Mouse (Mus musculus): ENCODE measurements around the gene Parpbp. TPM values are rescaled to one million over a fixed set of nuclear protein-coding genes. Genes with fewer than 3 reads are reported as not detected.

Gene Parpbp
- total and polyA plus RNA-seq, 3 experiments = 16.9 to 35.0 (median 19.8) TPM

DNA sequence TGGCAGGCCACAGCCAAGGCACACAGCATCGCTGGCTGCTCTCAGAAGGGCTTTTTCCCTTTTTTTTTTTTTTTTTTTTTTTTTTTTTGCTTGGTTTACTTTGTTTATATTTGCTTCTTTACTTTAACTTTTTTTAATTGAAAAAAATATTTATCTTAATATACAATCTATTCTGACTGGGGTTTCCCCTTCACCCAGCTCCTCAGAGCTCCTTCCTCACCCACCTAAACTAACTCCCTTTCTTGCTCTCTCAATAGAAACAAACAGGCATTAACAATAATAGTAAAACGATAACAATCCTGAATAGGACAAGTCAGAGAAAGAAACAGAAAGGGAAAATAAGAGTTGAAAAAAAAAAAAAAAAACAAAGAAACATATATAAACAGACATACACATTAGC is 15.4 kb upstream of the Parpbp start:
- in situ Hi-C loops (cut with MboI; ENCODE audit: low pct_ligation_motif_present, low pct_unique_long_range_greater_than_20kb, low sequenced_read_pairs) (no loop called here), dilution Hi-C loops (cut with MboI; ENCODE audit: extremely low pct_ligation_motif_present, extremely low pct_unique_long_range_greater_than_20kb, low sequenced_read_pairs) (no loop called here)
- peaks cover 2% of the 10 kb centered on the region for H3K9me3 ChIP-seq (replicated peaks; ENCODE audit: low read length)

DNA sequence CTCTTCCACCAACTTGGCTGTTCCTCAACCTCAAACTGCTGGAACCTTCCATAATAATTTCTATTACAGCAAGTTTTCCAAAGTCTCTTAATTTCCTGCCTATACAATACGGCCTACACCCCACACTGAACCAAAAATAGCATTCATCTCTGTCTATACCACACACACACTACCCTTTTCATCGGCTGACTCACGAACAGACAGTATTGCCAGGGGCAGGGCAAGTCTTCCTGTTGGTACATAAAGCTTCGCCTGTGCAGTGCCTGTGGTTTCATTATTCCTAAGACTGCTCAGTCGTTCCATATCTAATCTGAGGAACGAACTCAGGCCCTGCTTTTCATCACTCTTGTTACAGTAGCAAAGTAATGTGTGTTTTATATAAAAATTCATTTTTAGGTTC is 4.9 kb upstream of the Parpbp start:
- in situ Hi-C loops (cut with MboI; ENCODE audit: low pct_ligation_motif_present, low pct_unique_long_range_greater_than_20kb, low sequenced_read_pairs) = no loop called here
- Histone ChIP-seq H3K4me2 (ENCODE audit: insufficient read depth, low read depth, poor library complexity, severe bottlenecking) (no peak overlapping the region), H3K4me1 (ENCODE audit: control insufficient read depth in 1 of 2, insufficient read depth in 2 of 2) (peaks cover 2 to 11% of the 10 kb centered on the region in 2 experiments; a peak in 3 of 4 replicates), H3K27ac (ENCODE audit: insufficient read depth, low read depth) (no peak overlapping the region), H3K4me3 (replicated peaks in 1 of 3; ENCODE audit: low read depth in 2 of 3, low read length in 2 of 3, poor library complexity in 1 of 3) (no peak overlapping the region), H3K79me2 (replicated peaks; ENCODE audit: control insufficient read depth, extremely low read depth, insufficient read depth, poor library complexity, severe bottlenecking) (peaks cover 9% of the 10 kb centered on the region), H3K36me3 (replicated peaks in 1 of 2; ENCODE audit: control insufficient read depth in 1 of 2, insufficient read depth in 1 of 2, low read length in 1 of 2) (peaks cover 50 to 74% of the 10 kb centered on the region in 2 experiments), H3K27me3 (replicated peaks) (no peaks in the 10 kb centered on the region), H3K9ac (ENCODE audit: insufficient read depth, low read depth) (no peak overlapping the region), H3K9me3 (replicated peaks; ENCODE audit: low read length) (no peaks in the 10 kb centered on the region)
- dilution Hi-C loops (cut with MboI; ENCODE audit: extremely low pct_ligation_motif_present, extremely low pct_unique_long_range_greater_than_20kb, low sequenced_read_pairs) = no loop called here
- no peak for DNase-seq (ENCODE audit: extremely low read depth)
- TF ChIP-seq MYC (IDR thresholded peaks at IDR 0.05; ENCODE audit: low read depth, low read length) (no peak), POLR2AphosphoS2 (IDR thresholded peaks at IDR 0.05; ENCODE audit: low read depth, low read length) (no peak), KAT2A (IDR thresholded peaks at IDR 0.05; ENCODE audit: insufficient replicate concordance, low read length) (no peak), CTCF (conservative IDR thresholded peaks at IDR 0.05 in 1 of 2, IDR thresholded peaks at IDR 0.05 in 1 of 2; ENCODE audit: low read depth in 2 of 2, low read length in 2 of 2) (no peak), PAX5 (IDR thresholded peaks at IDR 0.05; ENCODE audit: low read length) (no peak), ZC3H11A (IDR thresholded peaks at IDR 0.05; ENCODE audit: low read depth, low read length) (no peak), E2F4 (IDR thresholded peaks at IDR 0.05; ENCODE audit: insufficient replicate concordance, low read depth, low read length) (no peak), NRF1 (IDR thresholded peaks at IDR 0.05; ENCODE audit: low read depth, low read length) (no peak), TBP (conservative IDR thresholded peaks at IDR 0.05; ENCODE audit: low read depth, low read length) (no peak), USF1 (IDR thresholded peaks at IDR 0.05; ENCODE audit: low read depth, low read length) (no peak), ELF1 (IDR thresholded peaks at IDR 0.05; ENCODE audit: low read depth, low read length) (no peak), RAD21 (IDR thresholded peaks at IDR 0.05; ENCODE audit: low read depth, low read length) (no peak), JUN (IDR thresholded peaks at IDR 0.05; ENCODE audit: insufficient read depth, low read depth, low read length) (no peak), IRF4 (IDR thresholded peaks at IDR 0.05; ENCODE audit: low read depth, low read length) (no peak)

More for the DNA sequence above, 15.4 kb upstream of the Parpbp start:
- Histone ChIP-seq H3K27me3 (replicated peaks) (no peaks in the 10 kb centered on the region), H3K27ac (ENCODE audit: insufficient read depth, low read depth) (no peak overlapping the region), H3K4me1 (ENCODE audit: control insufficient read depth in 1 of 2, insufficient read depth in 2 of 2) (no peaks in the 10 kb centered on the region), H3K79me2 (replicated peaks; ENCODE audit: control insufficient read depth, extremely low read depth, insufficient read depth, poor library complexity, severe bottlenecking) (no peaks in the 10 kb centered on the region), H3K9ac (ENCODE audit: insufficient read depth, low read depth) (no peak overlapping the region), H3K4me2 (ENCODE audit: insufficient read depth, low read depth, poor library complexity, severe bottlenecking) (no peak overlapping the region), H3K36me3 (replicated peaks in 1 of 2; ENCODE audit: control insufficient read depth in 1 of 2, insufficient read depth in 1 of 2, low read length in 1 of 2) (peaks cover 33 to 76% of the 10 kb centered on the region in 2 experiments), H3K4me3 (replicated peaks in 1 of 3; ENCODE audit: low read depth in 2 of 3, low read length in 2 of 3, poor library complexity in 1 of 3) (no peak overlapping the region)
- TF ChIP-seq GABPA (IDR thresholded peaks at IDR 0.05; ENCODE audit: insufficient replicate concordance, low read depth, low read length) = no peak
- TF ChIP-seq MAX (IDR thresholded peaks at IDR 0.05; ENCODE audit: low read length) = no peak
- TF ChIP-seq USF2 (conservative IDR thresholded peaks at IDR 0.05; ENCODE audit: low read depth, low read length) = no peak
- TF ChIP-seq ZMIZ1 (IDR thresholded peaks at IDR 0.05; ENCODE audit: low read depth, low read length) = no peak
- TF ChIP-seq ETS1 (conservative IDR thresholded peaks at IDR 0.05; ENCODE audit: low read depth, low read length) = no peak
- no peak for TF ChIP-seq E2F4 (IDR thresholded peaks at IDR 0.05; ENCODE audit: insufficient replicate concordance, low read depth, low read length)
- TF ChIP-seq JUN (IDR thresholded peaks at IDR 0.05; ENCODE audit: insufficient read depth, low read depth, low read length) = no peak
- no peak for TF ChIP-seq CHD2 (IDR thresholded peaks at IDR 0.05; ENCODE audit: low read length)
- no peak for TF ChIP-seq TBP (conservative IDR thresholded peaks at IDR 0.05; ENCODE audit: low read depth, low read length)
- no peak for TF ChIP-seq MEF2A (IDR thresholded peaks at IDR 0.05; ENCODE audit: borderline replicate concordance, low read depth, low read length)
- no peak for TF ChIP-seq MAZ (IDR thresholded peaks at IDR 0.05; ENCODE audit: low read depth, low read length)
- DNase-seq (ENCODE audit: extremely low read depth) = no peak
